Mouse (Mus musculus) bone marrow, adult 2 months (tissue): ENCODE data around the gene Glt1d1.

Experiments used
- CTCF ChIP-seq: fragments of 200-500 bp; IDR thresholded peaks from 2 replicates; pipeline ENCODE4 v1.5.1; 2011; ENCODE audit warnings: low read length, control low read depth; ENCODE audit not compliant: control insufficient read depth, insufficient read depth
- POLR2A ChIP-seq: fragments of 200-500 bp; IDR thresholded peaks from 2 replicates; pipeline ENCODE4 v1.6.1; 2011; ENCODE audit warnings: low read depth, mild to moderate bottlenecking, control low read depth, low read length, borderline replicate concordance; ENCODE audit not compliant: control insufficient read depth

DNA sequence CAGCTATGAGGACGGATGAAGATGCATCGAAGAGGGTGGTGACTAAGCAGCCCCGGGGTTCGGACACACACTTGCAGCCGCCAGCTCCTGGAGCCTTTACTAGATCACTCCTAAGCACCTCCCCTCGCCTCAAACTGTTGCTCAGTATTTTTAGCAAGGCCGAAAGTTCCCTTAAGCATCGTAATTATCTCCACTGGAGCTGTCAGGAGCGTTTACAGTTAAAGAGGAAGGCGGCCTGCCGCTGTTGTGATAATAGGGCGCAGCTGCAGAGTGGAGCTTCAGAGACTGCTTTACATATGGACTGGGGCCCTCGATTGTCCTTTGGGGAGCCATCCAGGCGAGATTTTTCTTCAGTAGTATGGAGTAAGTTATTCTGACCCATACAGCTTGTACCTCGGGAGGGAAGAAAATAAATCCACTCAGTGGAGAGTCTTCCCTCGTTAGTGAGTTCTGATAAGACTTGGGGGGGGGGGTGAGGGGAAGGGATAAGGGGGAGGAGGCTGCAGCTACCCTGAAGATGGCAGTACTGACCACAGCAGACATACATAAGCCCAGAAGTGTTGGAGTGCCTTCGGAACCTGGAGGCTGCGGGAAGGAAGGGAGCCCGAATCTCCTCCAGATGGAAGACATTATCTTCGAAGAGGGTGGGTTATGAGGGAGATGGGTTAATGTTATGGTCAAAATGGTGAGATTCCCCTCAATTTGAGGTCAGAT, 119.4 kb downstream of the Glt1d1 start:
- TF ChIP-seq CTCF: no peak
- no peak for TF ChIP-seq POLR2A
